Mouse (Mus musculus) c-Kit-positive CD71-negative TER-119-negative erythroid progenitor cells, embryonic 14.5 days (primary cell): Measurements from ENCODE around the gene Cebpg.

Source experiments
- DNase-seq: peaks from one replicate; pipeline ENCODE4 v3.0.0-alpha.2; 2013; ENCODE audit warnings: low read depth

The Cebpg gene

GRCm38 (mm10) chr7:35024426-35024825, 31.9 kb downstream of the Cebpg start:
- DNase-seq: no peak

- no peak for DNase-seq
Measured at GRCm38 (mm10) chr7:35023251-35023650, 33.1 kb downstream of the Cebpg start.

- no peak for DNase-seq
Measured at GRCm38 (mm10) chr7:35021365-35021764, 35.0 kb downstream of the Cebpg start.

- no peak for DNase-seq
Measured at GRCm38 (mm10) chr7:35015252-35015651, 41.1 kb downstream of the Cebpg start.

- no peak for DNase-seq
Measured at GRCm38 (mm10) chr7:35013228-35013627, 43.1 kb downstream of the Cebpg start.

- DNase-seq: no peak
Measured at GRCm38 (mm10) chr7:35006661-35007060, 49.7 kb downstream of the Cebpg start.

GRCm38 (mm10) chr7:35003171-35003737, 53.1 kb downstream of the Cebpg start:
- DNase-seq: no peak

- DNase-seq: peak; percentile 33
Measured at GRCm38 (mm10) chr7:35000839-35001238, 55.5 kb downstream of the Cebpg start.
